Mouse (Mus musculus) MEL (cell line): ENCODE data around the gene Washc2. TPM values are rescaled to one million over a fixed set of nuclear protein-coding genes. Genes with fewer than 3 reads are reported as not detected.

ENCODE experiments used
- DNase-seq: peaks from one replicate; pipeline ENCODE4 v3.0.0; 2011; ENCODE audit warnings: low read depth, low spot score
- H3K27ac ChIP-seq: 2 replicates; pipeline ENCODE4 v1.5.1; 2012; ENCODE audit warnings: low read depth, mild to moderate bottlenecking, control low read depth, low read length, moderate library complexity; ENCODE audit not compliant: control insufficient read depth
- H3K27me3 ChIP-seq, 2 experiments: fragments of 150-350 bp in 1 of 2; sonication (generic) in 1 of 2; 2 replicates each; pipeline ENCODE4 v1.6.1; 2012; ENCODE audit warnings: low read length in 2 of 2, mild to moderate bottlenecking in 2 of 2, improper control_type of control experiment in 1 of 2, moderate library complexity in 1 of 2; ENCODE audit not compliant: insufficient read depth in 2 of 2, control insufficient read depth in 1 of 2
- H3K36me3 ChIP-seq, 2 experiments: 2 replicates each; pipeline ENCODE4 v1.6.1; 2012 to 2014; ENCODE audit warnings: low read length in 2 of 2, improper control_type of control experiment in 1 of 2, inconsistent platforms in 1 of 2, mild to moderate bottlenecking in 1 of 2; ENCODE audit not compliant: insufficient read depth in 2 of 2, control insufficient read depth in 1 of 2
- H3K4me1 ChIP-seq, 2 experiments: fragments of 150-350 bp in 1 of 2; sonication (generic) in 1 of 2; 2 replicates each; pipeline ENCODE4 v1.6.1; 2012; ENCODE audit warnings: low read length in 2 of 2, improper control_type of control experiment in 1 of 2, mild to moderate bottlenecking in 1 of 2; ENCODE audit not compliant: insufficient read depth in 2 of 2, control insufficient read depth in 1 of 2
- H3K4me3 ChIP-seq, 2 experiments: fragments of 150-350 bp in 1 of 2; sonication (generic) in 1 of 2; 2 replicates each; pipeline ENCODE4 v1.5.1; 2012; ENCODE audit warnings: low read depth in 2 of 2, low read length in 2 of 2, mild to moderate bottlenecking in 2 of 2, moderate library complexity in 2 of 2, control low read depth in 1 of 2, improper control_type of control experiment in 1 of 2; ENCODE audit not compliant: control insufficient read depth in 1 of 2, insufficient read depth in 1 of 2
- H3K79me2 ChIP-seq: 2 replicates; pipeline ENCODE4 v1.6.1; 2012; ENCODE audit warnings: mild to moderate bottlenecking, low read length, moderate library complexity; ENCODE audit not compliant: control insufficient read depth, poor library complexity, insufficient read depth
- H3K9ac ChIP-seq: 2 replicates; pipeline ENCODE4 v1.6.1; 2012; ENCODE audit warnings: low read depth, mild to moderate bottlenecking, control low read depth, low read length, moderate library complexity; ENCODE audit not compliant: control insufficient read depth, poor library complexity, severe bottlenecking
- H3K9me3 ChIP-seq: fragments of 150-350 bp; sonication (generic); replicated peaks from 2 replicates; pipeline ENCODE4 v1.6.1; 2012; ENCODE audit warnings: mild to moderate bottlenecking, low read length, improper control_type of control experiment, moderate library complexity; ENCODE audit not compliant: insufficient read depth
- CHD1 ChIP-seq: IDR thresholded peaks from 2 replicates; pipeline ENCODE4 v1.6.1; 2012; ENCODE audit warnings: low read depth, mild to moderate bottlenecking, inconsistent platforms, low read length, improper control_type of control experiment
- CHD2 ChIP-seq: IDR thresholded peaks from 2 replicates; pipeline ENCODE4 v1.6.1; 2011; ENCODE audit warnings: low read length, improper control_type of control experiment
- CTCF ChIP-seq, 3 experiments: IDR thresholded peaks in 2 of 3; conservative IDR thresholded peaks in 1 of 3; 2 replicates each; pipeline ENCODE4 v1.5.1; 2011 to 2012; ENCODE audit warnings: low read length in 3 of 3, low read depth in 2 of 3, mild to moderate bottlenecking in 2 of 3, improper control_type of control experiment in 1 of 3, inconsistent platforms in 1 of 3, mixed read lengths in 1 of 3, moderate library complexity in 1 of 3; ENCODE audit not compliant: control insufficient read depth in 1 of 3, insufficient read depth in 1 of 3, poor library complexity in 1 of 3, severe bottlenecking in 1 of 3
- EP300 ChIP-seq, 2 experiments: IDR thresholded peaks; 2 replicates each; pipeline ENCODE4 v1.6.1; 2011; ENCODE audit warnings: improper control_type of control experiment in 2 of 2, low read length in 2 of 2, low read depth in 1 of 2, mild to moderate bottlenecking in 1 of 2
- ETS1 ChIP-seq: IDR thresholded peaks from 2 replicates; pipeline ENCODE4 v1.6.1; 2012; ENCODE audit warnings: low read depth, mild to moderate bottlenecking, inconsistent platforms, low read length, improper control_type of control experiment, moderate library complexity
- MXI1 ChIP-seq: IDR thresholded peaks from 2 replicates; pipeline ENCODE4 v1.6.1; 2011; ENCODE audit warnings: mild to moderate bottlenecking, low read depth, low read length, improper control_type of control experiment
- POLR2AphosphoS2 ChIP-seq: IDR thresholded peaks from 2 replicates; pipeline ENCODE4 v1.6.1; 2011; ENCODE audit warnings: low read length, improper control_type of control experiment
- RAD21 ChIP-seq: IDR thresholded peaks from 2 replicates; pipeline ENCODE4 v1.6.1; 2011; ENCODE audit warnings: mild to moderate bottlenecking, low read depth, low read length, improper control_type of control experiment
- SIN3A ChIP-seq: IDR thresholded peaks from 2 replicates; pipeline ENCODE4 v1.6.1; 2012; ENCODE audit warnings: low read length, improper control_type of control experiment, inconsistent platforms
- TBP ChIP-seq: IDR thresholded peaks from 2 replicates; pipeline ENCODE4 v1.8.0; 2011; ENCODE audit warnings: low read depth, low read length, improper control_type of control experiment
- USF2 ChIP-seq, 2 experiments: IDR thresholded peaks; 2 replicates each; pipeline ENCODE4 v1.6.1; 2011 to 2012; ENCODE audit warnings: improper control_type of control experiment in 2 of 2, low read length in 2 of 2, borderline replicate concordance in 1 of 2, inconsistent platforms in 1 of 2, low read depth in 1 of 2, mild to moderate bottlenecking in 1 of 2; ENCODE audit not compliant: insufficient read depth in 1 of 2
- ZC3H11A ChIP-seq: IDR thresholded peaks from 2 replicates; pipeline ENCODE4 v1.6.1; 2012; ENCODE audit warnings: low read depth, mild to moderate bottlenecking, inconsistent platforms, low read length, improper control_type of control experiment
- polyA plus RNA-seq, 2 experiments: library from polyadenylated mRNA; stranded (reverse) in 1 of 2; unstranded in 1 of 2; fragments of >175 nt in 1 of 2; fragments of >200 nt in 1 of 2; gene quantifications; 2 replicates each; pipeline versions ENCODE4 v1.2.1 to v1.2.4; 2012; ENCODE audit warnings: low replicate concordance in 2 of 2, low read depth in 1 of 2; ENCODE audit not compliant: insufficient read length in 2 of 2, insufficient read depth in 1 of 2, missing spikeins in 1 of 2
- total RNA-seq: library from RNA; depleted of rRNA; stranded (reverse); fragments of 300-350 nt; gene quantifications from 2 replicates; pipeline ENCODE4 v1.2.3, GENCODE M21; 2012

The Washc2 gene
- total and polyA plus RNA-seq, 3 experiments, result 25.3 to 38.3 TPM; not detected in 1

DNA sequence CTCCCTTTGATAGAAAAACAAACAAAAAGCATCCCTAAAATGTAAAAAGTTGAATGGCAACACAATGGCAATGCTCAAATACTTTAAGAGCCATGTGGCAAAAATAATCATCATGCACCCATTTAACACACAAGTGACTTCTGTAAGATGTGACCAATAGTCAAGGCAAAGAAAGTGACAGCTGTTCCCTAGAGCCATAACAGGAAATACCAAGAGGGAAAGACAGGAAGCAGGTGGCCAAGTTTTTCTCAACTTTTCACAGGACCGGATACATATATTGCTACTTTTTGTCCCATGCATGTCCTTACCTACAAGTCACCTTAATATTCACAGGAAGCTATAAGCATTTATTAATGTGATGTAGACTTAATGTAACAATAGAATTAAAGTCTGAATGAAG lies 18.4 kb upstream of the Washc2 start:
- H3K27ac ChIP-seq, result no peak overlapping the region
- H3K79me2 ChIP-seq, result peaks cover 15% of the 10 kb centered on the region
- no peak overlapping the region for H3K9ac ChIP-seq
- H3K36me3 ChIP-seq, result peaks cover 0 to 31% of the 10 kb centered on the region in 2 experiments; a peak in 3 of 4 replicates
- no peaks in the 10 kb centered on the region for H3K9me3 ChIP-seq
- peaks cover 3 to 7% of the 10 kb centered on the region in 2 experiments for H3K4me1 ChIP-seq
- DNase-seq, result no peak
- no peaks in the 10 kb centered on the region for H3K27me3 ChIP-seq
- TF ChIP-seq CHD1, result no peak
- no peak for TF ChIP-seq ETS1
- TF ChIP-seq RAD21, result no peak
- no peak for TF ChIP-seq EP300 (IDR thresholded peaks at IDR 0.05; ENCODE audit: low read depth in 1 of 2, low read length in 2 of 2)
- no peak for TF ChIP-seq POLR2AphosphoS2
- no peak for TF ChIP-seq ZC3H11A
- no peak for TF ChIP-seq TBP
- TF ChIP-seq, all 39 proteins: peak for 0
- no peak overlapping the region for H3K4me3 ChIP-seq

DNA sequence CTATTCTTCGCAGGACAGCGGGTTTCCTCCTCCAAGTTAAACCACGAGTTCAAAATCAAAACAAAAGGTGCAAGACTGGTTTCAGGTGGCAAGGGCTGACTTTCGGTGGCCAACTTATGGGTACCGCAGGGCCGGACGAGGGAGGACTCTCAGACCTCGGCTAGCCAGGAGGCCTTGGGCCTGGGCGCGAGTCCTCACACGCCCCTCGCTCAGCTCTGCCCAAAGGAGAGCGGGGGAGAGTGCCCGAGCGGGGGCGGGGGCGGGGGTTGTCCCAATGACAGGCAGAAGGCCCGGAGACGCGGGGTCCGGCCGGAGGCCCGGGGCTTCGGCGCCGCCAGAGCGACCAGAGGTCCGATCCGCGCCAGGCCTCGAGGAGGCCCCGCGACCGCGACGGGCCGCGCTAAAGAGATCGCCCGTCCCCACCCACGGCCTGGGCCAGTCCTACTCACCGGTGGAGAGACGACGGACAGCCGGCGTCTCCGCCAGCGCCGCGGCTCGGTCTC lies 15.0 kb upstream of the Washc2 start:
- peak; percentile 37 for DNase-seq
- Histone ChIP-seq H3K36me3 (peaks cover 0 to 18% of the 10 kb centered on the region in 2 experiments; a peak in 2 of 4 replicates), H3K4me3 (peak overlapping the region; percentile 97 to 98), H3K4me1 (peaks cover 0 to 6% of the 10 kb centered on the region in 2 experiments; a peak in 2 of 4 replicates), H3K27ac (no peak overlapping the region), H3K9me3 (no peaks in the 10 kb centered on the region), H3K27me3 (no peaks in the 10 kb centered on the region), H3K79me2 (peaks cover 10% of the 10 kb centered on the region), H3K9ac (peak overlapping the region; percentile 91)
- TF ChIP-seq ETS1, result no peak
- peak; percentile 41; the same call in 1 of the 2 replicates for TF ChIP-seq MXI1
- TF ChIP-seq SIN3A, result no peak
- no peak for TF ChIP-seq CHD2
- TF ChIP-seq CTCF (IDR thresholded peaks at IDR 0.05 in 2 of 3, conservative IDR thresholded peaks at IDR 0.05 in 1 of 3; ENCODE audit: control insufficient read depth in 1 of 3, insufficient read depth in 1 of 3, low read depth in 2 of 3, low read length in 3 of 3, poor library complexity in 1 of 3, severe bottlenecking in 1 of 3), result no peak
- no peak for TF ChIP-seq USF2 (IDR thresholded peaks at IDR 0.05; ENCODE audit: borderline replicate concordance in 1 of 2, insufficient read depth in 1 of 2, low read depth in 1 of 2, low read length in 2 of 2)
